Mouse (Mus musculus): ENCODE measurements around the gene Gm28041. TPM values are rescaled to one million over a fixed set of nuclear protein-coding genes. Genes with fewer than 3 reads are reported as not detected.

The Gm28041 gene
- total RNA-seq, 2 experiments from 2014 or later = not detected

Other genes with a start within 250 kb of the Gm28041 start
- 1 to 10 TPM; 4.1 to 4.8 TPM for gene Rsl1, start 202.6 kb downstream of the Gm28041 start, total RNA-seq (2021)
- 1 to 10 TPM; 3.7 to 3.8 TPM for gene Zfp455, start 181.2 kb downstream of the Gm28041 start, total RNA-seq (2021)
- gene Zfp458, start 97.3 kb downstream of the Gm28041 start, total RNA-seq (2021) = 10 to 100 TPM; 19.6 to 24.5 TPM
- 1 to 10 TPM; 5.5 to 5.8 TPM for gene Zfp457, start 69.2 kb downstream of the Gm28041 start, total RNA-seq (2021)
- gene Zfp595, start 43.2 kb downstream of the Gm28041 start, total RNA-seq (2021) = 1 to 10 TPM; 2.6 to 3.0 TPM
- gene Gm28044, start 15.2 kb downstream of the Gm28041 start, total RNA-seq (2021) = 1 to 10 TPM; 1.0 to 1.1 TPM
- gene Zfp953, start 15.1 kb downstream of the Gm28041 start, total RNA-seq (2021) = under 1 TPM; 0.85 to 0.89 TPM
- gene Zfp456, start 77 bp upstream of the Gm28041 start, total RNA-seq (2021) = under 1 TPM; 0.87 to 0.92 TPM
- 1 to 10 TPM; 1.7 to 2.4 TPM for gene Zfp429, start 24.1 kb upstream of the Gm28041 start, total RNA-seq (2021)
- gene Zfp459, start 45.7 kb upstream of the Gm28041 start, total RNA-seq (2021) = 1 to 10 TPM; 3.6 to 9.4 TPM
- gene Zfp874a, start 75.9 kb upstream of the Gm28041 start, total RNA-seq (2021) = 10 to 100 TPM; 10.8 to 14.1 TPM
- gene Zfp874b, start 108.5 kb upstream of the Gm28041 start, total RNA-seq (2021) = 10 to 100 TPM; 17.7 to 19.4 TPM
- 1 to 10 TPM; 6.0 to 8.1 TPM for gene Zfp58, start 124.8 kb upstream of the Gm28041 start, total RNA-seq (2021)
- gene Gm26965, start 150.4 kb upstream of the Gm28041 start, total RNA-seq (2021) = not detected
- gene Zfp87, start 150.4 kb upstream of the Gm28041 start, total RNA-seq (2021) = 10 to 100 TPM; 20.3 to 22.9 TPM
- 10 to 100 TPM in 1 of 2 experiments, 1 to 10 TPM in 1; 8.3 to 10.0 TPM for gene Zfp748, start 178.1 kb upstream of the Gm28041 start, total RNA-seq (2021)
- gene Zfp729b, start 234.0 kb upstream of the Gm28041 start, total RNA-seq (2021) = 1 to 10 TPM; 8.1 to 8.7 TPM

All from left cerebral cortex, postnatal 25 days (tissue).